Mouse (Mus musculus): ENCODE data around the gene Tnni3k.

- no peak for TF ChIP-seq CTCF (IDR thresholded peaks at IDR 0.05; ENCODE audit: low read depth, low read length)
- no peak for TF ChIP-seq POLR2AphosphoS5 (IDR thresholded peaks at IDR 0.05; ENCODE audit: insufficient replicate concordance, low read depth, low read length)
- TF ChIP-seq GATA1 (IDR thresholded peaks at IDR 0.05; ENCODE audit: borderline replicate concordance, low read length) = no peak
Observed at GRCm38 (mm10) chr3:154793571-154793970, 261.6 kb downstream of the Tnni3k start.

Data from G1E (cell line).